Mouse (Mus musculus) midbrain, embryonic 11.5 days (tissue): ENCODE measurements at regions not wholly inside any gene's neighbourhood (a gene's known extent, or its start where the extent isn't known, plus 50 kb on each side); places are given as distances from the start of the nearest gene placed in this dataset.

ENCODE experiments used
- ATAC-seq: fragments of 200-750 bp; cut with Nextera tagmentation; 2 replicates; pipeline ENCODE4 v1.8.0; 2017; ENCODE audit warnings: moderate TSS enrichment, moderate library complexity; ENCODE audit not compliant: low FRiP score
- DNase-seq: peaks from one replicate; pipeline ENCODE4 v3.0.0; 2015; ENCODE audit warnings: low spot score; ENCODE audit errors: missing footprints
- H3K27ac ChIP-seq: fragments of 300-500 bp; sonication (generic); 2 replicates; pipeline ENCODE4 v1.5.1; 2014; ENCODE audit warnings: low read depth, low read length
- H3K27me3 ChIP-seq: fragments of 300-500 bp; sonication (generic); 2 replicates; pipeline ENCODE4 v1.6.1; 2014; ENCODE audit warnings: mild to moderate bottlenecking, low read length, moderate library complexity, mixed read lengths; ENCODE audit not compliant: control insufficient read depth, insufficient read depth
- H3K36me3 ChIP-seq: fragments of 300-500 bp; sonication (generic); 2 replicates; pipeline ENCODE4 v1.6.1; 2014; ENCODE audit warnings: mild to moderate bottlenecking, low read length, moderate library complexity, mixed read lengths; ENCODE audit not compliant: control insufficient read depth, insufficient read depth
- H3K4me1 ChIP-seq: fragments of 300-500 bp; sonication (generic); 2 replicates; pipeline ENCODE4 v1.6.1; 2014; ENCODE audit warnings: low read length; ENCODE audit not compliant: control insufficient read depth, insufficient read depth
- H3K4me2 ChIP-seq: fragments of 300-500 bp; sonication (generic); 2 replicates; pipeline ENCODE4 v1.6.1; 2014; ENCODE audit warnings: mild to moderate bottlenecking, moderate library complexity
- H3K4me3 ChIP-seq: fragments of 300-500 bp; sonication (generic); 2 replicates; pipeline ENCODE4 v1.5.1; 2014; ENCODE audit warnings: low read depth, low read length
- H3K9ac ChIP-seq: fragments of 300-500 bp; sonication (generic); 2 replicates; pipeline ENCODE4 v1.6.1; 2014; ENCODE audit warnings: low read length
- H3K9me3 ChIP-seq: fragments of 300-500 bp; sonication (generic); 2 replicates; pipeline ENCODE4 v1.6.1; 2016; ENCODE audit warnings: low read length; ENCODE audit not compliant: control insufficient read depth
- WGBS: fragments of 180-500 bp; shearing (Covaris S2); extraction: QIAGEN DNeasy Blood & Tissue Kit; methylation state at CpG from one replicate; pipeline ENCODE4 v1.1.7; 2014; 5-methylcytosine and 5-hydroxymethylcytosine counted together

GRCm38 (mm10) chr3:130936336-130936735 lies 173.9 kb upstream of the Lef1 start:
- no peaks in the 10 kb centered on the region for H3K36me3 ChIP-seq
- no peak for ATAC-seq
- no peak overlapping the region for H3K27ac ChIP-seq
- DNase-seq, result no peak
- H3K9me3 ChIP-seq, result no peaks in the 10 kb centered on the region
- 24% methylated on average over 7 of the region's 7 CpGs for WGBS
- H3K4me3 ChIP-seq, result no peak overlapping the region
- no peak overlapping the region for H3K4me2 ChIP-seq
- H3K27me3 ChIP-seq, result no peaks in the 10 kb centered on the region
- H3K9ac ChIP-seq, result no peak overlapping the region
- H3K4me1 ChIP-seq, result no peaks in the 10 kb centered on the region; the same call in 1 of the 2 replicates

GRCm38 (mm10) chr3:130935926-130936315 lies 174.3 kb upstream of the Lef1 start:
- Histone ChIP-seq H3K9me3 (no peaks in the 10 kb centered on the region), H3K9ac (no peak overlapping the region), H3K4me2 (no peak overlapping the region), H3K27ac (no peak overlapping the region), H3K27me3 (no peaks in the 10 kb centered on the region), H3K36me3 (no peaks in the 10 kb centered on the region), H3K4me1 (no peaks in the 10 kb centered on the region; the same call in 1 of the 2 replicates), H3K4me3 (no peak overlapping the region)
- 76% methylated on average over 11 of the region's 11 CpGs for WGBS
- no peak for DNase-seq
- no peak for ATAC-seq

- DNase-seq, result no peak
- Histone ChIP-seq H3K4me2 (no peak overlapping the region), H3K27me3 (no peaks in the 10 kb centered on the region), H3K4me1 (no peaks in the 10 kb centered on the region; the same call in 1 of the 2 replicates), H3K36me3 (no peaks in the 10 kb centered on the region), H3K9me3 (no peaks in the 10 kb centered on the region), H3K9ac (no peak overlapping the region), H3K4me3 (no peak overlapping the region), H3K27ac (no peak overlapping the region)
- ATAC-seq, result no peak
- 64% methylated on average over 8 of the region's 8 CpGs for WGBS
Measured at GRCm38 (mm10) chr3:130935302-130935925, 174.9 kb upstream of the Lef1 start.

GRCm38 (mm10) chr3:130932723-130933122 lies 177.5 kb upstream of the Lef1 start:
- Histone ChIP-seq H3K4me2 (no peak overlapping the region), H3K4me1 (no peaks in the 10 kb centered on the region; the same call in 1 of the 2 replicates), H3K9ac (no peak overlapping the region), H3K9me3 (no peaks in the 10 kb centered on the region), H3K36me3 (no peaks in the 10 kb centered on the region), H3K27me3 (no peaks in the 10 kb centered on the region), H3K27ac (no peak overlapping the region), H3K4me3 (no peak overlapping the region)
- DNase-seq (no peak), ATAC-seq (no peak)
- 80% methylated on average over 6 of the region's 6 CpGs for WGBS

GRCm38 (mm10) chr3:130932226-130932625 lies 178.0 kb upstream of the Lef1 start:
- H3K9ac ChIP-seq, result no peak overlapping the region
- no peaks in the 10 kb centered on the region for H3K27me3 ChIP-seq
- no peak for DNase-seq
- no peaks in the 10 kb centered on the region for H3K36me3 ChIP-seq
- no peak overlapping the region for H3K4me3 ChIP-seq
- no peak overlapping the region for H3K4me2 ChIP-seq
- no peak overlapping the region for H3K27ac ChIP-seq
- no peaks in the 10 kb centered on the region for H3K9me3 ChIP-seq
- ATAC-seq, result no peak
- WGBS, result 93% methylated on average over 5 of the region's 5 CpGs
- H3K4me1 ChIP-seq, result no peaks in the 10 kb centered on the region; the same call in 1 of the 2 replicates

- H3K36me3 ChIP-seq, result no peaks in the 10 kb centered on the region
- no peaks in the 10 kb centered on the region for H3K9me3 ChIP-seq
- no peak for DNase-seq
- no peak for ATAC-seq
- H3K27ac ChIP-seq, result no peak overlapping the region
- WGBS, result 78% methylated on average over 5 of the region's 5 CpGs
- no peak overlapping the region for H3K4me3 ChIP-seq
- no peak overlapping the region for H3K4me2 ChIP-seq
- H3K9ac ChIP-seq, result no peak overlapping the region
- peaks cover 10% of the 10 kb centered on the region for H3K4me1 ChIP-seq
- no peaks in the 10 kb centered on the region; the same call in 1 of the 2 replicates for H3K27me3 ChIP-seq
Measured at GRCm38 (mm10) chr3:130925000-130925399, 185.3 kb upstream of the Lef1 start.

GRCm38 (mm10) chr3:130923615-130923958 lies 186.7 kb upstream of the Lef1 start:
- Histone ChIP-seq H3K4me3 (peak overlapping the region; percentile 17; the same call in 1 of the 2 replicates), H3K4me1 (peaks cover 10% of the 10 kb centered on the region), H3K27ac (no peak overlapping the region), H3K4me2 (peak overlapping the region; percentile 40), H3K27me3 (no peaks in the 10 kb centered on the region; the same call in 1 of the 2 replicates), H3K9me3 (no peaks in the 10 kb centered on the region), H3K9ac (peak overlapping the region; percentile 40; the same call in 1 of the 2 replicates), H3K36me3 (no peaks in the 10 kb centered on the region)
- ATAC-seq (peak; percentile 35; the same call in 1 of the 2 replicates), DNase-seq (peak; percentile 93)
- 38% methylated on average over 8 of the region's 8 CpGs for WGBS

- Histone ChIP-seq H3K4me1 (peaks cover 10% of the 10 kb centered on the region), H3K4me2 (peak overlapping the region; percentile 40), H3K27ac (no peak overlapping the region), H3K4me3 (peak overlapping the region; percentile 17; the same call in 1 of the 2 replicates), H3K9ac (peak overlapping the region; percentile 37; the same call in 1 of the 2 replicates), H3K36me3 (no peaks in the 10 kb centered on the region), H3K27me3 (no peaks in the 10 kb centered on the region; the same call in 1 of the 2 replicates), H3K9me3 (no peaks in the 10 kb centered on the region)
- DNase-seq (peak; percentile 94), ATAC-seq (peak; percentile 62)
- WGBS, result 8% methylated on average over 23 of the region's 23 CpGs
Measured at GRCm38 (mm10) chr3:130922812-130923614, 187.3 kb upstream of the Lef1 start.
